Mouse (Mus musculus): ENCODE measurements around the gene Frmd4a.

The Frmd4a gene

DNA sequence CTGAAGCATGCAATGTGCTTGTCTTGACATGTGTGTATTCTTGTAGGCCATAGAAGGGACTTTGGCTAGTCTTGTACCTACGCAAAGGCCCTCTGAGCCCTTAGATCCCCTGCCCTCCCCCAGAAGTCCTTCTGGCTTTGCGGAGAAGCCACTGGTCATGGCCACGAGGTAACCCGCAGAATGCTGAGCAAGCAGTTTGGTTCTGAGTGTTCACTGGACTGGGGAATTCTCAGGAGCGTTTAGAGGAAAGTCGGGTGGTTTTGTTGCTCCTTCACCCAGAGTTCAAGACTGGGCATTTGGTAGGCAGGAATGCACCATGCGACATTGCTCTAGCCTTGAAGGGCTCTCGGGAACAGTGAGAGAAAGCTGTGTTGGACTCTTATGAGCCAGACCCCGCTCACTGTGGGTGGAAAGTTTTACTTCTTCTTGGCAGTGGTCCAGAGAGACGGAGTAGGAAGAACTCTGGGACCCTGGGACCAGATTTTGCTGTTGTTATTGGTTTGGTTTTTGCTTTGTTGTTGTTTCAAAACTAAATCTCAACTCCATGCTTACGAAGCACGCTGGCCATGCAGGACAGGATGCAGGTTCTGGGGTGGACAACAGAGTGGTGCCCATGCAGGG is 432.5 kb downstream of the Frmd4a start:
- DNase-seq, result no peak

GRCm38 (mm10) chr2:4452590-4453400 is 435.3 kb downstream of the Frmd4a start:
- DNase-seq, result peak; percentile 13

DNA sequence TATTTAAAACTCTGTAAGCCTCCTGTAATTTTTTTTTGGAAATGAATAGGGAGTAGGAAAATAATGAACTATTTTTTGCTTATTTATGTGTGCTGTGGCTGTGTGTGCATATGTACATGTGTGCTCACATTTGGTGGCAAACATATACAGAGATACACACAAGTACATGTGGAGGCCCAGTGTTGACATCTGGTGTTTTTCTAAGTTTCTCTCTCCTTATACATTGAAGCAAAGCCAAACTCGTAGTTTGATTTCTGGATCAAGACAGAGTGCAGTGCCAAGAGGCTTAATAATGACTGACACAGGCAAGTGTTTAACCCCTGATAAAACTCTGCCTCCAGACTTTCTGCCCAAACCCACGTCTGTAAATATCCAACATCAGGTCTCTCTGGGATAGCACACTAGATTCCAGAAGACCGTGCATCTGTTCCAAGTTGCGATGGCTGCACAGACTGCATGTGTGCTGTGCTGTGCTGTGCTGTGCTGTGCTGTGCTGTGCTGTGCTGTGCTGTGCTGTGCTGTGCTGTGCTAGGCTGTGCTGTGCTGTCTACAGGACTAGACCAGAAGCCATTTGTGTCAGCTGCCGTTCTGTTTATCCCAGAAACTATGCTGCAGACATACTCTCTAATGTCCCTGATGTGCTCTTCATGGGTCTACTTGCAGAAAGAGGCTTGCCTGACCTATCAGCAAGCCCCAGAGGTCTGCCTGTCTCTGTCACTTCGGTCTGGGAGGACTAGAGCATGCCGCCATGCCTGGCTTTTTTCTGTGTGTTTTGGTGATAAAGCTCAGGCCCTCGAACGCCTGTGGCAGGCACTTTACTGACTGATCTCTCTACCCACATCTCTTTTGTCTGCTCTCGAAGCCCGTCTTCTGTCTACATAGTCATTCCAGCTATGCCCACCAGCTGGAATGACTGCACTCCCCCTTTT is 437.8 kb downstream of the Frmd4a start:
- no peak for DNase-seq

- DNase-seq, result no peak
These were observed 443.4 kb downstream of the Frmd4a start for GRCm38 (mm10) chr2:4460897-4461296.

- DNase-seq, result no peak
These were observed 444.0 kb downstream of the Frmd4a start for GRCm38 (mm10) chr2:4461514-4461913.

DNA sequence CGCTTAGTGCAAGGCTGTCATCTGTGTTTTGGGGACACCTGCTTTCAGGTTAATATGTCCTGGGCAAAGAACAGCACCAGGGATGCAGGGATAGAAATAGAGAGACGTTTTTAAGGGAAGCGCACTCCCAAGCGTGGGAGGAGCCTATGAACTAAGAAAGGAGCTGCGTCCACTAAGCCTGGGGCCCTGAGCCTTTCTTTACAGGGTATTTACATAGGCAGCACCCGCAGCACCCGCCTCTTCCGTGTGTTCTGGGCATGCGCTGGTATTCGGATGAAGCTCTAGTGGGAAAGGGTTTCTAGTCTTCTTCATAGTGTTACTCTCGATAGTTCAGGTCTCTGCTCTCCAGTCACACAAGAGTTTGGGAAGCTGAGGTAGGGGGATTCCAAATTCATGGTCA is 445.0 kb downstream of the Frmd4a start:
- DNase-seq, result no peak

DNA sequence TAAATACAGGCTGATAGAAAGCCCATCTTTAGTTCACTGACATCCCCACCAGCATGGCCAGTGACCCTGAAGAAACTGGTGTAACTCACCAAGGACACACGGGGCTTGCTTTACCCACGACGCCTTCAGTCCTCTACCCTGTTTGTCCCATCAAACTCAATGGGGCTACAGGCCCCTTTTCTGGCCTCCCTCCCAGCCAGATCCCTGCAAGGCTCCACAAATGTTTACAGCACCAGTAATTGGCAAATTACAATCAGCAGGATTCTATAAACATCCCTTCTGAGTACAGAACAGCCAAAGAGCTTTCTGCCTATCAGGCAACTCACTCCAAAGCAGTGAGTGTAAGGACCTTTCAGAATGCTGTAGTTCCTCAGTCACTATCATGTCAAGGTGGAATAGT is 448.6 kb downstream of the Frmd4a start:
- no peak for DNase-seq

DNA sequence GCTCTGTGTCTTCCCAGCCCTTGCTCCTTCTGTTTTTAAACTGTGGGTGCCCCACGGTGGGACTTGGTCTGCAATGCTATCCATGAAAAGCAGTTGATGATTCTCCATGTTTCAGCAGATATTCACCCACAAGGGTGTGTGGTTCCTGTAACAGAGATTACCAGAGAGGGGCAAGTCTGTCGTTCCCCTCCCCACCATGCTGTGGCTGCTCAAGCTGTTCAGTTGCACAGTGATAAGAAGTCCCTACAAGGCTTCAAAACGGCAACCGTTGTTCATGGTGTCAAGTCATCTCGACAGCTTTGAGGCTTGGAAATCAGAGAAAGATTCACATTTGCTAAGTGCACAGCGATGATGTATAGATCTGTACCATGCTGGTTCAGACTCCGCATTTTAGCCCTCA is 449.8 kb downstream of the Frmd4a start:
- no peak for DNase-seq

DNA sequence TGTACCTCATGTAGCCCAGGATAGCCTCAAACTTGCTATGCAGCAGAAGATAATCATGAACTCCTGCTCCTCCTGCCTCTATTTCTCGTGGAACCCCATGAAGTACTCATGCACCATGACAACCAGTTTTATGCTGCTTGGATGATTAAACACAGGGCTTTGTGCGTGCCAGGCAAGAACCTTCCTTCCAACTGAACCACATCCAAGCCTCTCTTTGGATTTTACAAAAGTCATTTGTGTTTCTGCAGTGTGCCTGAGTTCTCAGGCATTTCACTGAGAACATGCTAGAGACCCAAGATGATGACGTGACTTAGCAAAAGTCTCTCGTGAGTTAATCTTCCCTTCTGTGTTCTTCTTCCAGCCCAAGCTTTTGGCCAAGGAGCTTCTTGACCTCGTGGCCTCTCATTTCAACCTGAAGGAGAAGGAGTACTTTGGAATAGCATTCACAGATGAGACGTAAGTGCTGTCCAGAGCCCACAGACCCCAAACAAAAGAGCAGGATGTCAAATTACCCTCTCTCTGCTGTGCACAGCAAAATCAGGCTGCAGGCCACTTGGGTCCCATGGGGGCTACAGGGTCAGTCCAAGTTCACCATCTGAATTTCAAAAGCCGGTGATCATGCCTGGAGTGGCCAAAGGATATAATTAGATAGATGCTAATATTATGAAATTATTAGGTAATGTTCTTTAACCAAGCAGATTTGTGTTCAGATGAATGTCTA is 455.4 kb downstream of the Frmd4a start:
- no peak for DNase-seq

GRCm38 (mm10) chr2:4473866-4474538 is 456.5 kb downstream of the Frmd4a start:
- no peak for DNase-seq

GRCm38 (mm10) chr2:4474539-4474937 is 457.0 kb downstream of the Frmd4a start:
- no peak for DNase-seq

GRCm38 (mm10) chr2:4475991-4476390 is 458.5 kb downstream of the Frmd4a start:
- DNase-seq, result no peak

DNA sequence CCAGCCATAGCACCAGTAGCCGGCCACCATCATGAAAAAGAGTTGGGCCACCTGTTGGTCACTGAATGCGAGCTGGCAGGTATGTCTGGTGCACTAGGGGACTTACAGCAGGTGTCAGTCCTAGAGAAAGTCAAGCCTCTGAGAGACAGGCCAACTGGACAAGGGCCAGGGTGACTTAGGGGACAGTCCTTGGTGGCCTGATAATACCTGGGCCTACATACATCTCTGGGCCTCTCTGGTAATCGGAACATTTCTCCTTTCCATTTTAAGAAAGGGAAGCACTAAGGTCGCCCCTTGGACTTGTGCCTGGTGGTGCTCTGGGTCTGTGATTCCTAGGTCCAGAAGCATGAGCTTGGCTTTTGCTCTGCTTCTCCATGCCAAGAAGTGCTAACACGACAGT is 459.1 kb downstream of the Frmd4a start:
- DNase-seq, result no peak

DNA sequence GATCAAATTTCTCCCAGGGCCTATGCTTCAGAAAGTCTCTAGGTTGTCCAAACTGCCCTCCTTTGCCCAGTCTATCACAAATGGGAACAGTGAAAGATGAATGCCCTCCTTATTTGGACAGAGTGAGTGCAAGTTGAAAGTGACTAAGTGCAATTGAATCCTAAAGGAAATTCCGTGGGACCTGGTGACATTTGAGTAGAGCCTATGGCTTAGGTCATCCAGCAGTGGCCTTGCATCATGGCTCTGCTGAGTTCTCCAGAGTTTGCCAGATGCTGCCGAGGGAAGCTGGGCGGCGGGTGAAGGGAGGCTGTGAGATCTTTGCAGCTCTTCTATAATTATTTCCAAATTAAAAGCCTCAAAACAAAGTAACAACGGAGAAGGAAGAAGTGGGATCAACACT is 459.8 kb downstream of the Frmd4a start:
- DNase-seq, result no peak

- no peak for DNase-seq
These were observed 462.7 kb downstream of the Frmd4a start for GRCm38 (mm10) chr2:4480180-4480579.

DNA sequence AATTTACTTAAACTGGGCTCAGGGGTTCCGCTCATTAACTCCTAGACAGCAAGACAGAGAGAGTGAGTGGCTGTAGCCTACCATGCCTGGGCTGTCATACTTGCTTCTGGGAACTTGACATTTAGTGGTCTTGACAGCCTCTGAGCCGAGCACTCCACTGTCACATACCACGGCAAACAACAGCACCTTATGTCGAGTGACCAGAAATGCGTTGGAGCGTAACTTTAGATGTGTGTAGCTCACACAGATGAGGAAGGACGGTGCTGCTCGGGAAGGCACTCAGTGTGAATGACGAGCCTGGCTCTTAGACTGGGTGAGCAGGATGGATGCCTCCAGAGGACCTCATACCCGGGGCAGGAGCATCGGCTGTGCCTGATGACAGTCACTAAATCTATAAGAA is 463.6 kb downstream of the Frmd4a start:
- DNase-seq, result no peak

DNA sequence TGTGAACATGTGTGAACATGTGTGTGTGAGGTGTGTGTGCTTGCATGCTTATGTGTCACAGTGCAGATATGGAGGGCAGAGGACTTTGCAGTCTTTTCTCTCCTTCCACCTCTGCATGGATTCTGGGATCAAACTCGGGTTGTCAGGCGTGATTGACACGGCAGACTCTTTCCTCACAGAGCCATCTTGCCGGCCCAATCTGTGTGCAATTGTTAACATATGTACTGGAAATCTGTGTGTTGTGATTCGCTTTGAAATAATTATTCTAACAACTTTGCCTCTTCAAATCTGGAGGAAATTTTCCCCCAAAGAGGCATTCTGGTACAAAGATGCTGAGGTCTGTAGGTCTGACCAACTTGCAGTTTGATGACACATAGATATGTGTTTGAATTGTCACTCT is 468.7 kb downstream of the Frmd4a start:
- no peak for DNase-seq

DNA sequence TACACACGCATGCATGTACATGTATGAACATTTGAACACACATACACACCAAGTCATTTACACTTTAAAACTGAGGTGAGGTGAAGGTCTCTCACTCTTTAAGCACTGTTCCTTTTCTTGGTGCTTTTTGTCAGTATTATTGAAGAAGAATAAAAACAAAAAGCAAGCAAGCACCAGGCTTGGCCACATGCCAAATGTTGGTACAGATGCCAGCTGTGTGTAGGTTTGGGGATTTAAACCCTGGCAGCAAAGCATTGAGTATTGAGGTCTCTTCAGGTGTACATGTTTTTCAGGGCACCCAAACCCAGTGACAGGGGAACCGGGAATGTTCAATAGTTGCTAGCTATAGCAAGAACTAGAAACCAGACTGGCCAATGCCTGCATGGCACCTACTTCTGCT is 469.8 kb downstream of the Frmd4a start:
- DNase-seq, result no peak

DNA sequence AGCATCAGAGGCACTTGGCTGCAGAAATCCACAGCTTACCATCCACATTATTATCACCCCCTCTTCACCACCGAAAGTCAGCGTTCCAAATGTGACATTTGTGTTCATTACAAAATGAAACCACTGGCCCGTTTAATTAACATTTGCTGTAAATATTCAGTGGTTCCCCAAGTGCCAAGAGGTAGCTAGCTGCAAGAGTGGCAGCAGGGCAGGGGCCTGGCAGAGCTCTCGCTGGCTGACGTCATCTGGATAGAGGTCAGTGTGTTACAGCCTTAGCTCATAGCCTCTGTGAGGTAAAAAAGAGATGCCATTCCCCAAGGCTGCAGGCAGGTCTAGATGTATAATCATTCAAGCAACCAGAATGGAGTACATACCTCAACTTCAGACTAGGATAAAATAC is 473.3 kb downstream of the Frmd4a start:
- DNase-seq, result peak; percentile 19

- peak; percentile 80 for DNase-seq
These were observed 475.3 kb downstream of the Frmd4a start for GRCm38 (mm10) chr2:4492485-4493481.

GRCm38 (mm10) chr2:4494478-4494877 is 477.0 kb downstream of the Frmd4a start:
- no peak for DNase-seq
